Mouse (Mus musculus): Measurements from ENCODE around the gene Pla2g4f.

DNA sequence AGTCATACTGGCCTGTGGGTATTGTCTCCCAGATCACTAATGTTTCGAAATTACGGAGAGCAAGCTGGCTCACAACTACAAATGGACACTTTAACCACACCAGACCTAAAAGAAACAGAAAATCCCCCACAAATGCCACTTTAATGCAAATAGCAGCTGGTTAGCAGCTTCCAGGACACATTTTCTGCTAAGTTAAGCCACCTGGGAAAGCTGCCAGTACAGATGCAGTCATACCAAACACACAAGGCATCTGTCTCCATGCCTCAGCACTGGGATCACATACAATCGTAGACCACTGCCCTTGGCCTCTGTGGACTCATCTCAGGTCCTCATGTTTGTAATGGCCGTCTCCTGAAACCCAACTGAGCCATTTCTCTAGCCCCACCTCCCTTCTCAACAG, 17.6 kb upstream of the Pla2g4f start:
- TF ChIP-seq CTCF (IDR thresholded peaks at IDR 0.05; ENCODE audit: insufficient read depth, low read length) (no peak), POLR2A (IDR thresholded peaks at IDR 0.05; ENCODE audit: borderline replicate concordance, extremely low read depth, low read depth, low read length) (no peak)
